Mouse (Mus musculus) forebrain, embryonic 13.5 days (tissue): ENCODE data around the gene Vcam1. TPM values are rescaled to one million over a fixed set of nuclear protein-coding genes. Genes with fewer than 3 reads are reported as not detected.

Source experiments
- ATAC-seq: fragments of 200-750 bp; cut with Nextera tagmentation; 2 replicates; pipeline ENCODE4 v1.8.0; 2017
- H3K27ac ChIP-seq: fragments of 300-500 bp; sonication (generic); 2 replicates; pipeline ENCODE4 v1.5.1; 2015; ENCODE audit warnings: inconsistent platforms, mild to moderate bottlenecking, moderate library complexity
- H3K27me3 ChIP-seq: fragments of 300-500 bp; sonication (generic); 2 replicates; pipeline ENCODE4 v1.6.1; 2015; ENCODE audit warnings: mild to moderate bottlenecking, inconsistent platforms
- H3K36me3 ChIP-seq: fragments of 300-500 bp; sonication (generic); 2 replicates; pipeline ENCODE4 v1.6.1; 2015; ENCODE audit warnings: mild to moderate bottlenecking, inconsistent platforms; ENCODE audit not compliant: poor library complexity, severe bottlenecking
- H3K4me1 ChIP-seq: fragments of 300-500 bp; sonication (generic); 2 replicates; pipeline ENCODE4 v1.6.1; 2015; ENCODE audit warnings: inconsistent platforms
- H3K4me2 ChIP-seq: fragments of 300-500 bp; sonication (generic); 2 replicates; pipeline ENCODE4 v1.6.1; 2015; ENCODE audit warnings: inconsistent platforms, mild to moderate bottlenecking, moderate library complexity
- H3K4me3 ChIP-seq: fragments of 300-500 bp; sonication (generic); 2 replicates; pipeline ENCODE4 v1.5.1; 2015; ENCODE audit warnings: mild to moderate bottlenecking, inconsistent platforms
- H3K9ac ChIP-seq: fragments of 300-500 bp; sonication (generic); 2 replicates; pipeline ENCODE4 v1.6.1; 2015; ENCODE audit warnings: mild to moderate bottlenecking, inconsistent platforms
- H3K9me3 ChIP-seq: fragments of 300-500 bp; sonication (generic); replicated peaks from 2 replicates; pipeline ENCODE4 v1.6.1; 2016; ENCODE audit warnings: inconsistent platforms
- WGBS: fragments of 180-500 bp; shearing (Covaris S2); methylation state at CpG from one replicate; pipeline ENCODE4 v1.1.7; 2015; 5-methylcytosine and 5-hydroxymethylcytosine counted together
- polyA plus RNA-seq: library from polyadenylated mRNA; unstranded; fragments of >200 nt; fragmentation: Nextera tagmentation; extraction: Ambion mirVana; gene quantifications from 2 replicates; pipeline ENCODE4 v1.2.1, GENCODE M21; 2015

Vcam1 gene
- polyA plus RNA-seq, 1 experiment from 2014 or later, result 28.1 TPM

DNA sequence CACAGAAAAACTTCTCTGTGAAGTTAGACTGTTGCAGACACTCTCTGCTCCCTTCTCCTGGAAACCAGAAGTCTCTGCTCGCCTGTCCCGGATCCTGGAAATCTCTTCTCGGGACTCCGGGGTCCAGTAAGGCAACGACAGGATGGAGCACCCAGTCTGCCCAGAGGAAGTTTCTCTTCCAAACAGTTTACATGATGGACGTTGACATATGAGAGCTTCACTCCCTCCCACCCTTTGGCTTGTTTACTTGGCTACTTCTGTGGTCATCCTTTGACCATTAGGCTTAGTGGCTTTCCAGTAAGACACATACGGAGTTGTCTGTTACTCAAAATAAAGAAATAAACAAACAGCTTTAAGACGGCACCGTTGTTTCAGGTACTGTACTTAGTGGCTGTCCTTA, 19.2 kb upstream of the Vcam1 start:
- no peak for ATAC-seq
- Histone ChIP-seq H3K36me3 (no peaks in the 10 kb centered on the region), H3K27me3 (no peaks in the 10 kb centered on the region), H3K9me3 (no peaks in the 10 kb centered on the region), H3K27ac (no peak overlapping the region), H3K4me1 (peaks cover 12% of the 10 kb centered on the region), H3K9ac (no peak overlapping the region), H3K4me3 (no peak overlapping the region), H3K4me2 (no peak overlapping the region)
- WGBS, result 83% methylated on average over 9 of the region's 9 CpGs

DNA sequence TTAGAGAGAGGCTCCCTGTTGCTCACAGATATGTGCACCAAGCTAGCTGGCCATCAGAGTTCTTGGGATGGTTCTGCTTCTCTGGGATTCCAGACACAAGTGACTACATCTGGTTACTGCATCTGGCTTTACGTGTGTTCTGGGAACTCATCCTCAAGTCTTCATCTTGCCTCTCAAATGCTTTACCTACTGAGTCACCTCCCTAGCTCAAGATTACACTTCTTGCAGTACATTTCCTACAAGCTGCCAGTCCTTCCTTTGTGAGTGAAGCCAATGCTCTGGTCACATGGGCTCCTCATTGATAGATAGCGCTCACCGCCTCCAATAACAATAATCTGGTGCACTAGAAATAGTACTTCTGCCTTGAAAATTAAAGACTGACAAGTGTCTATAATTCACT, 11.7 kb upstream of the Vcam1 start:
- H3K36me3 ChIP-seq, result no peaks in the 10 kb centered on the region
- no peak overlapping the region for H3K27ac ChIP-seq
- no peak overlapping the region for H3K9ac ChIP-seq
- ATAC-seq, result no peak
- 96% methylated on average over 3 of the region's 3 CpGs for WGBS
- H3K4me3 ChIP-seq, result no peak overlapping the region
- no peaks in the 10 kb centered on the region for H3K9me3 ChIP-seq
- H3K4me2 ChIP-seq, result no peak overlapping the region
- H3K27me3 ChIP-seq, result no peaks in the 10 kb centered on the region
- H3K4me1 ChIP-seq, result no peaks in the 10 kb centered on the region

GRCm38 (mm10) chr3:116139000-116139399, 9.5 kb upstream of the Vcam1 start:
- no peak overlapping the region for H3K4me3 ChIP-seq
- H3K36me3 ChIP-seq, result no peaks in the 10 kb centered on the region
- H3K4me1 ChIP-seq, result no peaks in the 10 kb centered on the region
- H3K27ac ChIP-seq, result no peak overlapping the region
- ATAC-seq, result no peak
- no peak overlapping the region for H3K4me2 ChIP-seq
- no peaks in the 10 kb centered on the region for H3K9me3 ChIP-seq
- H3K27me3 ChIP-seq, result no peaks in the 10 kb centered on the region
- H3K9ac ChIP-seq, result no peak overlapping the region
- WGBS, result 88% methylated on average over 5 of the region's 5 CpGs

- no peaks in the 10 kb centered on the region for H3K9me3 ChIP-seq
- no peak overlapping the region for H3K27ac ChIP-seq
- no peaks in the 10 kb centered on the region for H3K4me1 ChIP-seq
- no peak overlapping the region for H3K4me3 ChIP-seq
- 94% methylated on average over 5 of the region's 5 CpGs for WGBS
- H3K4me2 ChIP-seq, result no peak overlapping the region
- ATAC-seq, result no peak
- H3K36me3 ChIP-seq, result no peaks in the 10 kb centered on the region
- H3K27me3 ChIP-seq, result no peaks in the 10 kb centered on the region
- no peak overlapping the region for H3K9ac ChIP-seq
These were observed 8.6 kb upstream of the Vcam1 start for GRCm38 (mm10) chr3:116138081-116138480.

GRCm38 (mm10) chr3:116133363-116133762, 3.9 kb upstream of the Vcam1 start:
- no peak for ATAC-seq
- 80% methylated on average over 5 of the region's 5 CpGs for WGBS
- no peak overlapping the region for H3K4me2 ChIP-seq
- no peak overlapping the region for H3K9ac ChIP-seq
- H3K9me3 ChIP-seq, result no peaks in the 10 kb centered on the region
- no peaks in the 10 kb centered on the region for H3K36me3 ChIP-seq
- H3K4me3 ChIP-seq, result no peak overlapping the region
- peaks cover 18% of the 10 kb centered on the region for H3K4me1 ChIP-seq
- no peaks in the 10 kb centered on the region for H3K27me3 ChIP-seq
- H3K27ac ChIP-seq, result no peak overlapping the region

GRCm38 (mm10) chr3:116130711-116131110, 1.2 kb upstream of the Vcam1 start:
- WGBS, result 76% methylated on average over 3 of the region's 3 CpGs
- Histone ChIP-seq H3K4me3 (no peak overlapping the region), H3K27ac (no peak overlapping the region), H3K9ac (no peak overlapping the region), H3K9me3 (no peaks in the 10 kb centered on the region), H3K4me2 (no peak overlapping the region), H3K36me3 (no peaks in the 10 kb centered on the region), H3K27me3 (no peaks in the 10 kb centered on the region), H3K4me1 (peaks cover 40% of the 10 kb centered on the region)
- no peak for ATAC-seq

- no peak overlapping the region; the same call in 1 of the 2 replicates for H3K4me2 ChIP-seq
- peaks cover 40% of the 10 kb centered on the region for H3K4me1 ChIP-seq
- WGBS, result 35% methylated on average over 4 of the region's 4 CpGs
These were observed 530 bp upstream of the Vcam1 start for GRCm38 (mm10) chr3:116129841-116130595.

DNA sequence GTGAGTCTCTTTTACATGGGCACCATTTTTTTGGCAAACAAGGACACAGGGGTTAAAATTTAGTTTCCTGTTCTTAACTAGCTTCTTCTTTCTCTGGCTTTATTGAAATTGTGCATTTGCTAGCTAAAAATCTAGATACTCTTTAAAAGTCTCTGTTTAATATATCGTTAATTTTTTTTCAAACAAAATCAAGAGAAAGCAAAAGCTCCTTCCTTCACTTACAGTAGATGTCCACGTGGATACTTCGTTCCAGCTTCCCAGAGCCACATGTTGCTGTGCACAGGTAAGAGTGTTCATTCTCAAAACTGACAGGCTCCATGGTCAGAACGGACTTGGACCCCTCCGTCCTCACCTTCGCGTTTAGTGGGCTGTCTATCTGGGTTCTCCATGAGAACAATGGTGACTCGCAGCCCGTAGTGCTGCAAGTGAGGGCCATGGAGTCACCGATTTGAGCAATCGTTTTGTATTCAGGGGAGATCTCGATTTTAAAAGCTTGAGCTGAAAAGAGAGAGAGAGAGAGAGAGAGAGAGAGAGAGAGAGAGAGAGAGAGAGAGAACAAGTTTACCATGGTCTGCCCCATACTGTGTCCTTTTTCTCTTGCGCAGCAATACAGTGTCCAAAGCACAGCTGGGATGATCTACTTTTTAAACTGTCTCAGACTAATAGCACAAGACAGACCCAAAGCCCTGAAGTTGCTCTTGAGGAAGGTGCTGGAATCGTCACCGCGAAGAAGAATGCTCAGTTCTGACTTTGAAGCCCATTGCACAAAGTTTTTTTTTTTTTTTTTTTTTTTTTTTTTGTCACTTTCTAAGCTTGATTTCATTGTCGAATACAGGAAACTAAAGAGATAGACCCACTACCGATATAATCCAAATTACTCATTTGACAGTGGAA, 930 bp downstream of the Vcam1 start:
- Histone ChIP-seq H3K27ac (peak overlapping the region; percentile 41), H3K9me3 (no peaks in the 10 kb centered on the region), H3K4me1 (peaks cover 40% of the 10 kb centered on the region), H3K27me3 (no peaks in the 10 kb centered on the region), H3K4me2 (peak overlapping the region; percentile 58), H3K36me3 (0 out of 2 replicates have a peak, but pooled peaks cover 7% of the 10 kb centered on the region), H3K9ac (peak overlapping the region; percentile 58), H3K4me3 (peak overlapping the region; percentile 38)
- peak; percentile 48; the same call in 1 of the 2 replicates for ATAC-seq
- WGBS, result 24% methylated on average over 18 of the region's 18 CpGs

More at GRCm38 (mm10) chr3:116129841-116130595, 530 bp upstream of the Vcam1 start:
- ATAC-seq, result no peak
- Histone ChIP-seq H3K27me3 (no peaks in the 10 kb centered on the region), H3K4me3 (no peak overlapping the region), H3K36me3 (no peaks in the 10 kb centered on the region), H3K9ac (no peak overlapping the region), H3K9me3 (no peaks in the 10 kb centered on the region), H3K27ac (no peak overlapping the region)

GRCm38 (mm10) chr3:116127836-116128235, 1.7 kb downstream of the Vcam1 start:
- Histone ChIP-seq H3K4me3 (peak overlapping the region; percentile 38), H3K4me2 (peak overlapping the region; percentile 58), H3K27ac (no peak overlapping the region), H3K36me3 (0 out of 2 replicates have a peak, but pooled peaks cover 7% of the 10 kb centered on the region), H3K4me1 (peaks cover 40% of the 10 kb centered on the region), H3K27me3 (no peaks in the 10 kb centered on the region), H3K9me3 (no peaks in the 10 kb centered on the region), H3K9ac (peak overlapping the region; percentile 3)
- WGBS, result 51% methylated on average over 3 of the region's 3 CpGs
- no peak for ATAC-seq

DNA sequence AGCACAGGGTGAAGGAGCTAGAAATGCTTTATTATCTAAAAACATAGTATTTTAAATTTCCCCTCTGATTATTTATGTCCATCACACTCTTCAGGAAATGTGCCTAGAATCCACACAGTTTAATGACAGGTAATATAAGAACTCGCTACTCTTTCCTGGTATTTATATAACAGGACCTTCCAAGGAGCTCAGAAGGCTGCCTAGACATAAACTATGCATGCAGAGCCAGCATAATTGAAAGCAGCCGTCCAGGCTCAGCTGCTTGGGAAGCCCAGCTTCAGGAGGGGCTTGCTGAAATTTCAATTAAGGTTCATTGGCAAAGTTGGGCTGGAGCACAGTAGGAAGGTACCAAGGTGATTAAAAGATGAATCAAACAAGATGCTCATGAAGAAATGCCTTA, 2.2 kb downstream of the Vcam1 start:
- peak; percentile 37; the same call in 1 of the 2 replicates for ATAC-seq
- Histone ChIP-seq H3K27ac (no peak overlapping the region; the same call in 1 of the 2 replicates), H3K4me3 (peak overlapping the region; percentile 29), H3K9ac (peak overlapping the region; percentile 27; the same call in 1 of the 2 replicates), H3K9me3 (no peaks in the 10 kb centered on the region), H3K4me2 (peak overlapping the region; percentile 51), H3K36me3 (0 out of 2 replicates have a peak, but pooled peaks cover 7% of the 10 kb centered on the region), H3K4me1 (peaks cover 40% of the 10 kb centered on the region), H3K27me3 (no peaks in the 10 kb centered on the region)
- 23% methylated on average over 2 of the region's 2 CpGs for WGBS

DNA sequence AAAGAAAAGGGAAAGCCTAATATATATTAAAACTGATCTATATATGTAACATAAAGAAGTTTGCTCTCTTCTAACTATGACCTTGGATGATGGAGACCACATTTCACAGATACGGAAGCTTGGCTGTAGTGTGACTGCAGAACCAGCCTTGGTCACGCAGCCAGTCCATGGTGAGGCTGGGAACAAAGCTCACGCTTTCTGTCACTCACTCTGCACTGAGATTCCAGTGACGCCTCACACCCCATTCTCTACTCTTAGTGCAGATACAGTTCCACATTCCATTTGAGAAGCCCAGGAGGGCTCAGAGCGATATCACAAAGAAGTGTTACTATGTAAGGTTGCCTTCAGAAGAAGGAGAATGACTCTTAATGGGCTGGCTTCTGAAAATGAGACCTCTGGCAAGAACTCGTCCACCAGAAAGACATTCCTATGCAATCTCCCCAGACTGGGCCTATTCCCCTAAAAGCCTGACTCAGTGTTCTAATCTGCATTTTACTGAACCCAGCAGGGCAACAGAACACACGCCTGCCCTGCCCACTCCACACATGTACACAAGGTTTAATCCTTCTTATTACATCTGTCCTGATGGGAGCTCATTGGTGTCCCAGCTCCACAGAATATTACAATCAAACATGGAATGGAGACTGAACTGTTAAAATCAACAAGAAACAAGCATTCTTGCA, 2.8 kb downstream of the Vcam1 start:
- 0 out of 2 replicates have a peak overlapping the region, but pooled peaks have one; percentile 3 for H3K9ac ChIP-seq
- peaks cover 40% of the 10 kb centered on the region for H3K4me1 ChIP-seq
- no peaks in the 10 kb centered on the region for H3K9me3 ChIP-seq
- H3K36me3 ChIP-seq, result 0 out of 2 replicates have a peak, but pooled peaks cover 7% of the 10 kb centered on the region
- ATAC-seq, result no peak
- H3K4me3 ChIP-seq, result peak overlapping the region; percentile 29
- H3K4me2 ChIP-seq, result peak overlapping the region; percentile 51
- no peaks in the 10 kb centered on the region for H3K27me3 ChIP-seq
- 47% methylated on average over 7 of the region's 7 CpGs for WGBS
- no peak overlapping the region for H3K27ac ChIP-seq
